Mouse (Mus musculus) lung, embryonic 16.5 days (tissue): Measurements from ENCODE around the gene Ldhc. TPM values are rescaled to one million over a fixed set of nuclear protein-coding genes. Genes with fewer than 3 reads are reported as not detected.
"Not testable (repeated sequence)": the region's sequence is repeated elsewhere in the genome, so short reads cannot be mapped to it uniquely, and the experiment has no call there.

Experiments used
- ATAC-seq: fragments of 200-750 bp; cut with Nextera tagmentation; 2 replicates; pipeline ENCODE4 v1.8.0; 2017; ENCODE audit warnings: low read depth, mild to moderate bottlenecking, moderate library complexity
- H3K27ac ChIP-seq: fragments of 300-500 bp; sonication (generic); 2 replicates; pipeline ENCODE4 v1.5.1; 2014; ENCODE audit warnings: mild to moderate bottlenecking, control low read depth, low read length
- H3K27me3 ChIP-seq: fragments of 300-500 bp; sonication (generic); 2 replicates; pipeline ENCODE4 v1.6.1; 2014; ENCODE audit warnings: low read depth, low read length, mixed read lengths; ENCODE audit not compliant: control insufficient read depth, insufficient read depth
- H3K36me3 ChIP-seq: fragments of 300-500 bp; sonication (generic); 2 replicates; pipeline ENCODE4 v1.6.1; 2014; ENCODE audit warnings: low read length; ENCODE audit not compliant: control insufficient read depth, insufficient read depth
- H3K4me1 ChIP-seq: fragments of 300-500 bp; sonication (generic); replicated peaks from 2 replicates; pipeline ENCODE4 v1.6.1; 2014; ENCODE audit warnings: low read length, mixed read lengths; ENCODE audit not compliant: control insufficient read depth, insufficient read depth
- H3K4me2 ChIP-seq: fragments of 300-500 bp; sonication (generic); 2 replicates; pipeline ENCODE4 v1.6.1; 2014; ENCODE audit warnings: low read depth, low read length, control low read depth
- H3K4me3 ChIP-seq: fragments of 300-500 bp; sonication (generic); 2 replicates; pipeline ENCODE4 v1.5.1; 2014; ENCODE audit warnings: mild to moderate bottlenecking, low read length, control low read depth
- H3K9ac ChIP-seq: fragments of 300-500 bp; sonication (generic); 2 replicates; pipeline ENCODE4 v1.6.1; 2014; ENCODE audit warnings: low read length, control low read depth
- H3K9me3 ChIP-seq: fragments of 300-500 bp; sonication (generic); 2 replicates; pipeline ENCODE4 v1.6.1; 2016; ENCODE audit warnings: low read length; ENCODE audit not compliant: control insufficient read depth
- WGBS: fragments of 180-500 bp; shearing (Covaris S2); extraction: QIAGEN DNeasy Blood & Tissue Kit; methylation state at CpG from one replicate; pipeline ENCODE4 v1.1.7; 2014; 5-methylcytosine and 5-hydroxymethylcytosine counted together
- polyA plus RNA-seq: library from polyadenylated mRNA; unstranded; fragments of >200 nt; fragmentation: Nextera tagmentation; extraction: Ambion mirVana; gene quantifications from 2 replicates; pipeline ENCODE4 v1.2.1, GENCODE M21; 2015

Ldhc gene
- polyA plus RNA-seq, 1 experiment from 2014 or later, result 0.14 TPM

DNA sequence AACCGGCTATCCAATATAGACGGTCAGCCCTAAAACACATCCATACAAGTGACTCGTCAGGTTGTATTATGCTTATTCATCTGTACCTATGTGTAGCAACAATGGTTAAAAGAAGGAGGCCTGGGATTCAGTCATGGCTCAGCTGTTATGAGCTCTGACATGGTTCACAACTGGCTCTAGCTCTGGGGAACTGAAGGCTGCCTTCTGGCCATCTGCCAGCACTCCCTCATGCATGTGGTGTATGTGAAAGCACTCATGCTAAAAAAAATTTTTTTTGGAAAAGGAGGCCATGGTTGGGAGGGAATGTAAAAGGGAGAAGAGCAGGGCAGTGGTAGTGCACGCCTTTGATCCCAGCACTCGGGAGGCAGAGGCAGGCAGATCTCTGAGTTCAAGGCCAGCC is 18.8 kb downstream of the Ldhc start:
- no peaks in the 10 kb centered on the region; the same call in 1 of the 2 replicates for H3K36me3 ChIP-seq
- ATAC-seq, result no peak
- H3K27me3 ChIP-seq, result no peaks in the 10 kb centered on the region
- no peaks in the 10 kb centered on the region for H3K4me1 ChIP-seq
- H3K9me3 ChIP-seq, result no peaks in the 10 kb centered on the region
- no peak overlapping the region for H3K9ac ChIP-seq
- H3K27ac ChIP-seq, result no peak overlapping the region
- no peak overlapping the region for H3K4me2 ChIP-seq
- H3K4me3 ChIP-seq, result no peak overlapping the region
- WGBS, result 90% methylated on average over 5 of the region's 5 CpGs

DNA sequence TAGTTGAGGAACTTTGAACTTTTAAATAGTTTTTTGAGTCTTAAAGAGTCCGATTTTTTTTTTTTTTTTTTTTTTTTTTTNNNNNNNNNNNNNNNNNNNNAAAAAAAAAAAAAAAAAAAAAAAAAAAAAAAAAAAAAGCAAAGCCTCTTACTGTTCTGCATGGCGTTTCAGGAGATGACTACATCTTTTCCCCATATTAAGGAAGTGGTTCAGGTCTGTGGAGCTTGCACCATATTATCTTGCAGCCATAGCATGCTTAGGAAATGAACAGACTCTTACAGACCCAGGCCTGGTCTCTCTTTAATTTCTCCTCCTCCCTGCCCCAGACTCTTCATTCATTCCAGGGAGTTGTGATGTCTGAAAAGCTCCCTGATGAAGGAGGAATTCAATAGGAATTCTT is 20.0 kb downstream of the Ldhc start:
- whole genome bisulfite sequencing, result 93% methylated on average over 2 of the region's 2 CpGs
- no peaks in the 10 kb centered on the region for H3K27me3 ChIP-seq
- no peaks in the 10 kb centered on the region for H3K4me1 ChIP-seq
- no peak overlapping the region for H3K9ac ChIP-seq
- ATAC-seq, result no peak
- no peak overlapping the region for H3K4me3 ChIP-seq
- peaks cover 4% of the 10 kb centered on the region; the same call in 1 of the 2 replicates for H3K36me3 ChIP-seq
- H3K27ac ChIP-seq, result no peak overlapping the region
- H3K9me3 ChIP-seq, result no peaks in the 10 kb centered on the region
- H3K4me2 ChIP-seq, result no peak overlapping the region

- not testable (repeated sequence) for ATAC-seq
- WGBS, result 79% methylated on average over 6 of the region's 8 CpGs
These were observed 20.9 kb downstream of the Ldhc start for GRCm38 (mm10) chr7:46881941-46882340.

DNA sequence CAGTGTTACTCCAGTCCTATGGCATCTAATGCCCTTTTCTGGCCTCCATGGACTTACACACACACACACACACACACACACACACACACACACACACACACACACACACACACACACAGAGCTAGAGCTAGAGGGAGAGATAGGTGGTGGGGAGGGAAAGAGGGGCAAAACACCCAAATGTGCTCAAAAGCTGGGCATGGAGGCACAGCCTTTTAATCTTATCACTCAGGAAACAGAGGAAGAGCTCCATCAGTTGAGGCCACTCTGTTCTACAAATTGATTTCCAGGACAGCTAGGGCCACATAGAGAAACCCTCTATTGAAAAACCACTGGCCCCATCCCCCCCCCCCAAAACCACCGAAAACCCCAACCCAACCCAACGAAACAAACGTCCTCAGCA is 22.3 kb downstream of the Ldhc start:
- H3K4me2 ChIP-seq, result no peak overlapping the region
- no peaks in the 10 kb centered on the region for H3K9me3 ChIP-seq
- H3K36me3 ChIP-seq, result peaks cover 17% of the 10 kb centered on the region
- no peaks in the 10 kb centered on the region for H3K4me1 ChIP-seq
- no peaks in the 10 kb centered on the region for H3K27me3 ChIP-seq
- no peak overlapping the region for H3K4me3 ChIP-seq
- no peak overlapping the region for H3K27ac ChIP-seq
- WGBS, result 80% methylated on average over 3 of the region's 3 CpGs
- no peak for ATAC-seq
- no peak overlapping the region for H3K9ac ChIP-seq

More at GRCm38 (mm10) chr7:46881941-46882340, 20.9 kb downstream of the Ldhc start:
- not testable (repeated sequence) for H3K36me3 ChIP-seq, H3K4me3 ChIP-seq, H3K4me1 ChIP-seq, H3K27me3 ChIP-seq, H3K9ac ChIP-seq, H3K27ac ChIP-seq, H3K4me2 ChIP-seq, H3K9me3 ChIP-seq

GRCm38 (mm10) chr7:46895511-46895910 is 34.5 kb downstream of the Ldhc start:
- no peak for ATAC-seq
- WGBS, result 87% methylated on average over 3 of the region's 3 CpGs

DNA sequence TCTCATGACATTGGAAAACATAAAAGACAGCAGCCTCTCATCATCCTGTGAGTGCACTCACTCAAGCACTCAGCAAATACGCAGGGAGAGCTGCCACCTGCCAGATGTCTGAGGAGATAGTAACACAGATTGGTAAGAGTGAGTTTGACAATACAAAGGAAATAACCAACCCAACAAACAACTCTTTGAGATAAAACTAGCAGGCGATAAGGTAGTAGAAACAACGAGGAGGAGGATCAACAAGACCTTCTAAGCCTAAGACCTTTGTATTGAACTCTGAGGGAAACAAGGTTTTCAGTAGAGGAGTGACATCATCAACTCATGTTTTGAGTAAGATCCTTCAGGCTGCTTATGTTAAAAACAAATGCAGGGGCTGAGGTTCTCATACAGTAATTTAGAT is 38.3 kb downstream of the Ldhc start:
- Histone ChIP-seq H3K9me3 (no peaks in the 10 kb centered on the region), H3K36me3 (peaks cover 42% of the 10 kb centered on the region), H3K4me2 (no peak overlapping the region), H3K27ac (no peak overlapping the region), H3K27me3 (no peaks in the 10 kb centered on the region), H3K4me3 (no peak overlapping the region), H3K9ac (no peak overlapping the region), H3K4me1 (no peaks in the 10 kb centered on the region)
- 71% methylated on average over 3 of the region's 3 CpGs for WGBS
- ATAC-seq, result no peak

More at GRCm38 (mm10) chr7:46895511-46895910, 34.5 kb downstream of the Ldhc start:
- H3K27me3 ChIP-seq, result no peaks in the 10 kb centered on the region
- H3K4me2 ChIP-seq, result no peak overlapping the region
- H3K9me3 ChIP-seq, result no peaks in the 10 kb centered on the region
- H3K36me3 ChIP-seq, result peaks cover 46% of the 10 kb centered on the region
- H3K27ac ChIP-seq, result no peak overlapping the region
- H3K4me3 ChIP-seq, result no peak overlapping the region
- H3K4me1 ChIP-seq, result no peaks in the 10 kb centered on the region
- no peak overlapping the region for H3K9ac ChIP-seq

GRCm38 (mm10) chr7:46911250-46911649 is 50.2 kb downstream of the Ldhc start:
- Histone ChIP-seq H3K4me2 (no peak overlapping the region), H3K27ac (no peak overlapping the region), H3K4me3 (no peak overlapping the region), H3K27me3 (no peaks in the 10 kb centered on the region), H3K9ac (no peak overlapping the region), H3K36me3 (peaks cover 48% of the 10 kb centered on the region), H3K9me3 (no peaks in the 10 kb centered on the region), H3K4me1 (no peaks in the 10 kb centered on the region)
- WGBS, result 89% methylated on average over 3 of the region's 3 CpGs
- no peak for ATAC-seq

DNA sequence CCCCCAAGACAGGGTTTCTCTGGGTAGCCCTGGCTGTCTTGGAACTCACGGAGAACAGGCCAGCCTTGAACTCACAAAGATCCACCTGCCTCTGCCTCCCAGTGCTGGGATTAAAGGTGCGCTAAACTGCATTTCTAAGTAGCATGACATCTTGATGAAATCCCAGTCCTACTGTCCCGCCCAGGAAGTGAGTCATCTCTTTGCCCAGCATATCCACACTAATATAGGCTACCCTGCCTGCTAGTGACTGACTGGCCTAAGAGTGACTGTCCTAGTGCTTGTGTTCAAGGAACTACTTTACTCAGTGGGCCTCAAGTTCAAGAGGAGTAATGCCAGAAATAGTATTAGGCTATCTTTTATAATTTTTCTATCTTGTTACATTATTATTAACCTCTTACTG is 55.4 kb downstream of the Ldhc start:
- Histone ChIP-seq H3K27me3 (no peaks in the 10 kb centered on the region), H3K9me3 (no peaks in the 10 kb centered on the region), H3K9ac (no peak overlapping the region), H3K36me3 (peaks cover 9% of the 10 kb centered on the region), H3K4me1 (peaks cover 15% of the 10 kb centered on the region), H3K4me3 (no peak overlapping the region), H3K27ac (no peak overlapping the region), H3K4me2 (no peak overlapping the region)
- WGBS, result 88% methylated on average over 3 of the region's 3 CpGs
- no peak for ATAC-seq

DNA sequence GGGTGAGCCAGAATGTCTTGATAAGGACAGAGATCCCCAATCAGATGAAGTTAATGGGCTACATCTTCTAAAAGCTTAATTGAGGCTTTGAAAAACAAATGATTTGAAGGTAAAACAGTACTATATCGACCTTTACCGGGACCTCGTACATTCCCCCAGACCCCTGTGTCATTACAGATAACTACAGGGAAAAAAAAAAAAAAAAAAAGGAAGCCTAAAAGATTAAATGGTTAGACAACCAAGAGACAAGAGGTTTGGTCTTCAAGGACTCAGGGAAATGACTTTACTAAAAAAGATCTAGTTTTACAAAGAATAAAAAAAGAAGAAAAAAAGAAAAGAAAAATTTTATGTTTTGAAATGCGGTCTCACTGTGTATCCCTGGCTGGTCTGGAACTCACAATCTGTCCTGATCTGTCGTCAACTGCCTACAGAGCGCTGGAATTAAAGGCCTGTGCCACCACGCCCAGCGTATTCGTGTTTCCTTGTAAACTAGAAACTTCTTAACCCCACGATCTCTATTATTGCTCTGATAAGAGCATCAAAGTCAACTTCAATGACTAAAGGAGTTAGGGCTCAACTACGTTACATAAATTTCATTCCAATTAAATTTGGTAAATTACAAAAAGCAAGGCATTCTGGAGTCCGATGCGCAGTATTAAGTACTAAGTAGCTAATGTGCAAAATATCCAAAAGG is 57.8 kb downstream of the Ldhc start:
- Histone ChIP-seq H3K27ac (peak overlapping the region; percentile 97), H3K4me3 (peak overlapping the region; percentile 66), H3K4me1 (peaks cover 15% of the 10 kb centered on the region), H3K4me2 (peak overlapping the region; percentile 76), H3K27me3 (no peaks in the 10 kb centered on the region), H3K9ac (peak overlapping the region; percentile 81), H3K9me3 (no peaks in the 10 kb centered on the region), H3K36me3 (0 out of 2 replicates have a peak, but pooled peaks cover 2% of the 10 kb centered on the region)
- ATAC-seq, result no peak
- WGBS, result 10% methylated on average over 13 of the region's 13 CpGs
